Mouse (Mus musculus) central nervous system, embryonic 14 days (tissue): ENCODE data around the gene Tmem229a. TPM values are rescaled to one million over a fixed set of nuclear protein-coding genes. Genes with fewer than 3 reads are reported as not detected.

Experiments used
- polyA plus RNA-seq: library from polyadenylated mRNA; depleted of rRNA; stranded (reverse); fragments of >200 nt; gene quantifications from 2 replicates; pipeline ENCODE4 v1.2.3, GENCODE M21; 2012; rRNA removed

Tmem229a gene
- 1.9 and 2.2 TPM in 2 replicates for polyA plus RNA-seq

GRCm38 (mm10) chr6:24955946-24956585 lies at the start of gene Tmem229a:
Gene Tmem229a, minus strand, starts transcription at chr6:24956297.

Other genes with a start within 250 kb of the Tmem229a start
- not detected in 2 replicates for gene Hyal6, start 223.1 kb downstream of the Tmem229a start, polyA plus RNA-seq
- not detected in 2 replicates for gene Hyal4, start 208.0 kb downstream of the Tmem229a start, polyA plus RNA-seq
- not detected in 2 replicates for gene Spam1, start 165.1 kb downstream of the Tmem229a start, polyA plus RNA-seq
- gene Hyal5, start 98.3 kb downstream of the Tmem229a start, polyA plus RNA-seq: not detected in 2 replicates